Comparison of ENCODE assay signal across 12 mouse cellular contexts in the genomic region with DNA sequence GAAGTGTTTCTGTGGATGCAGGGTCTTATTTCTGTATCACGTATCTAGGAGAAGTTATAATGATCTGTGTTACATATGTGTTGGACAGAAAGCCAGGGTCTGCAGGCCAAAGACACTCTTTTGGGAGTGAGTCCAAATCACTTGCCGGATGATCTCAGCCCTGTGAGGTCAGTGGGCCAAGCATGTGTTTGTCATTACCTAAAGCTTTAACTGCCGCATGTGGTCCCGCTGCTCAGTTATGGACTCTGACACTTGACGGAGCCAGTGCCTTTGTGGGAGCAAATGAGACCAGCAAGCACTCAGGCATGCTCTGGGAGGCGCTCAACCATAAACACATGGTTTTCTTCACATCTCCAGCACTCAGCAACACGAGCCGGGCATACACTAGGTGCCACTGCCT. TPM values are rescaled to one million over a fixed set of nuclear protein-coding genes. Genes with fewer than 3 reads are reported as not detected.
A peak's percentile ranks its signal among the peaks of the same experiment; 100 is the strongest.
DNase-seq lines count a peak whose midpoint lies in the region; ATAC-seq lines count a peak whose summit lies in the region.
"Had no signal": no experiment of that assay in that cellular context is flagged by ENCODE, and none has a peak within 500 bp of the region (broad histone marks: within the 10 kb centered on the region; RNA-seq: fewer than 3 reads in every experiment).

No protein-coding gene starts in this region.

- no peak overlapping the region for H3K27ac ChIP-seq in forebrain, embryonic 14.5 days (ENCODE audit: low read depth, low read length)
- no peak overlapping the region for H3K27ac ChIP-seq in forebrain, embryonic 16.5 days (ENCODE audit: low read length)
- no peak overlapping the region for H3K27ac ChIP-seq in hindbrain, embryonic 16.5 days (ENCODE audit: low read depth, low read length)

- no peak overlapping the region for H3K4me2 ChIP-seq in forebrain, embryonic 14.5 days (ENCODE audit: low read length)
- no peak overlapping the region for H3K4me2 ChIP-seq in forebrain, embryonic 16.5 days (ENCODE audit: low read length)
- H3K4me2 ChIP-seq in hindbrain, embryonic 16.5 days (ENCODE audit: low read length), result no peak overlapping the region

- H3K4me3 ChIP-seq in forebrain, embryonic 14.5 days (ENCODE audit: low read depth, low read length), result no peak overlapping the region
- no peak overlapping the region for H3K4me3 ChIP-seq in forebrain, embryonic 16.5 days (replicated peaks; ENCODE audit: low read length)
- no peak overlapping the region for H3K4me3 ChIP-seq in hindbrain, embryonic 16.5 days (ENCODE audit: low read length)

- H3K9me3 ChIP-seq in forebrain, embryonic 14.5 days (replicated peaks; ENCODE audit: control insufficient read depth, low read length), result no peaks in the 10 kb centered on the region
- H3K9me3 ChIP-seq in forebrain, embryonic 16.5 days (ENCODE audit: control insufficient read depth, low read length), result no peaks in the 10 kb centered on the region
- no peaks in the 10 kb centered on the region for H3K9me3 ChIP-seq in hindbrain, embryonic 16.5 days (ENCODE audit: control insufficient read depth, low read length)

- H3K9ac ChIP-seq in forebrain, embryonic 14.5 days (ENCODE audit: low read length), result no peak overlapping the region
- H3K9ac ChIP-seq in forebrain, embryonic 16.5 days (replicated peaks; ENCODE audit: low read depth, low read length), result no peak overlapping the region
- no peak overlapping the region for H3K9ac ChIP-seq in hindbrain, embryonic 16.5 days (ENCODE audit: low read depth, low read length)

- no peaks in the 10 kb centered on the region for H3K27me3 ChIP-seq in forebrain, embryonic 14.5 days (replicated peaks; ENCODE audit: control insufficient read depth, insufficient read depth, low read length)
- no peaks in the 10 kb centered on the region for H3K27me3 ChIP-seq in forebrain, embryonic 16.5 days (replicated peaks; ENCODE audit: control insufficient read depth, insufficient read depth, low read length)
- no peaks in the 10 kb centered on the region for H3K27me3 ChIP-seq in hindbrain, embryonic 16.5 days (replicated peaks; ENCODE audit: control insufficient read depth, insufficient read depth, low read length)

- no peak for ATAC-seq in forebrain, embryonic 14.5 days
- no peak for ATAC-seq in forebrain, embryonic 16.5 days
- no peak for ATAC-seq in hindbrain, embryonic 16.5 days
- ATAC-seq: intestine, embryonic 16.5 days had no signal

- WGBS in forebrain, embryonic 14.5 days, result 59% methylated on average over 8 of the region's 8 CpGs
- WGBS in forebrain, embryonic 16.5 days, result 44% methylated on average over 8 of the region's 8 CpGs
- 51% methylated on average over 8 of the region's 8 CpGs for WGBS in hindbrain, embryonic 16.5 days

- DNase-seq in forebrain, embryonic 14.5 days (ENCODE audit: low spot score), result peak; percentile 16
- DNase-seq in ovary, postnatal 14 days (ENCODE audit: low spot score), result peak; percentile 7
- no peak for DNase-seq in ovary, postnatal 10 days (ENCODE audit: low spot score)
- peak; percentile 56 for DNase-seq in kidney, postnatal 10 days
- DNase-seq in spleen, postnatal 14 days (ENCODE audit: low spot score in 2 of 2), result no peak
- DNase-seq in right cerebral cortex, postnatal 36 days (ENCODE audit: low spot score in 2 of 2), result no peak
- DNase-seq: adrenal gland, adult 8-10 months; midbrain, embryonic 14.5 days had no signal

- no peaks in the 10 kb centered on the region for H3K36me3 ChIP-seq in forebrain, embryonic 14.5 days (ENCODE audit: control insufficient read depth, insufficient read depth, low read length)
- H3K36me3 ChIP-seq in forebrain, embryonic 16.5 days (ENCODE audit: control insufficient read depth, insufficient read depth), result no peaks in the 10 kb centered on the region
- no peaks in the 10 kb centered on the region for H3K36me3 ChIP-seq in hindbrain, embryonic 16.5 days (ENCODE audit: control insufficient read depth, insufficient read depth, low read length)

- H3K4me1 ChIP-seq in forebrain, embryonic 14.5 days (ENCODE audit: control insufficient read depth, insufficient read depth, low read length), result no peaks in the 10 kb centered on the region
- no peaks in the 10 kb centered on the region; the same call in 1 of the 2 replicates for H3K4me1 ChIP-seq in forebrain, embryonic 16.5 days (replicated peaks; ENCODE audit: control insufficient read depth, insufficient read depth, low read length)
- no peaks in the 10 kb centered on the region for H3K4me1 ChIP-seq in hindbrain, embryonic 16.5 days (ENCODE audit: control insufficient read depth, insufficient read depth, low read depth, low read length)

RNA-seq across cellular contexts. Expression of a gene that starts 45.8 kb away (rescaled TPM):
- 3.8 and 7.5 TPM in 2 replicates for polyA plus RNA-seq in forebrain, embryonic 14.5 days (2014; fragmentation: Nextera tagmentation; extraction: Ambion mirVana)
- polyA plus RNA-seq in forebrain, embryonic 16.5 days (2015; fragmentation: Nextera tagmentation; extraction: Ambion mirVana), result 9.6 and 10.5 TPM in 2 replicates
- polyA plus RNA-seq in hindbrain, embryonic 16.5 days (2015; fragmentation: Nextera tagmentation; extraction: Ambion mirVana), result 6.0 and 6.7 TPM in 2 replicates
- polyA plus RNA-seq: C2C12 had no signal

Comparison
In these comparisons a context has a peak if more than half of its experiments do, and no peak if none do; other contexts are left out.
1. DNase-seq: peak in forebrain, embryonic 14.5 days (single experiment), ovary, postnatal 14 days (single experiment) and kidney, postnatal 10 days (single experiment); none in ovary, postnatal 10 days (single experiment), spleen, postnatal 14 days (0 of 2) and right cerebral cortex, postnatal 36 days (0 of 2).